Mouse (Mus musculus): ENCODE data around the gene Hist1h2an. TPM values are rescaled to one million over a fixed set of nuclear protein-coding genes. Genes with fewer than 3 reads are reported as not detected.
"Not testable (repeated sequence)": the region's sequence is repeated elsewhere in the genome, so short reads cannot be mapped to it uniquely, and the experiment has no call there.

Gene Hist1h2an
- 2.6 and 3.0 TPM in 2 replicates for polyA plus RNA-seq (2015; fragmentation: Nextera tagmentation; extraction: Ambion mirVana)

- H3K27ac ChIP-seq (replicated peaks) = peak within 1 kb of the TSS; percentile 88
- under 1% methylated on average over 41 of the region's 63 CpGs for WGBS
Observed at GRCm38 (mm10) chr13:21786899-21787629, at the start of gene Hist1h2an, which contains the start of gene Hist1h2bp. Gene Hist1h2an (minus strand): TSS chr13:21787218. Gene Hist1h2bp (plus strand): TSS chr13:21787461.

GRCm38 (mm10) chr13:21833461-21833860 lies 46.4 kb upstream of the Hist1h2an start, which contains the start of the genes Hist1h2ap and Hist1h2br:
Gene Hist1h2ap (minus strand): TSS chr13:21833507.
Gene Hist1h2br (plus strand): TSS chr13:21833743.
- H3K27ac ChIP-seq (replicated peaks); H3K9ac ChIP-seq (replicated peaks); H3K9me3 ChIP-seq; H3K36me3 ChIP-seq; H3K27me3 ChIP-seq; H3K4me1 ChIP-seq; H3K4me3 ChIP-seq; H3K4me2 ChIP-seq (replicated peaks): not testable (repeated sequence)
- WGBS = no CpG with 5 or more reads among the region's 24 CpGs
- peak; percentile 97 for ATAC-seq (replicated peaks)

More at GRCm38 (mm10) chr13:21786899-21787629, at the start of gene Hist1h2an, which contains the start of gene Hist1h2bp:
- Histone ChIP-seq H3K4me3 (peak within 1 kb of the TSS; percentile 42), H3K4me1 (peaks cover 42% of the 10 kb centered on the region), H3K4me2 (replicated peaks) (peak within 1 kb of the TSS; percentile 57), H3K9ac (replicated peaks) (peak within 1 kb of the TSS; percentile 49)
- H3K27me3 ChIP-seq, H3K9me3 ChIP-seq, H3K36me3 ChIP-seq: not testable (repeated sequence)
- ATAC-seq (replicated peaks) = peak; percentile 92

- peak within 1 kb of the TSS; percentile 39 for H3K4me2 ChIP-seq (replicated peaks)
- peak within 1 kb of the TSS; percentile 27 for H3K4me3 ChIP-seq
- not testable (repeated sequence) for H3K9me3 ChIP-seq; H3K27me3 ChIP-seq; H3K27ac ChIP-seq (replicated peaks); H3K9ac ChIP-seq (replicated peaks); H3K36me3 ChIP-seq; H3K4me1 ChIP-seq
- peak; percentile 87 for ATAC-seq (replicated peaks)
- WGBS = under 1% methylated on average over 30 of the region's 58 CpGs
Observed at GRCm38 (mm10) chr13:21831418-21832394, 44.7 kb upstream of the Hist1h2an start, which contains the start of gene Hist1h4n. Gene Hist1h4n (minus strand): TSS chr13:21832196.

GRCm38 (mm10) chr13:21830344-21830743 lies 43.3 kb upstream of the Hist1h2an start:
- Histone ChIP-seq H3K4me3 (no peak overlapping the region), H3K9ac (replicated peaks) (no peak overlapping the region), H3K9me3 (no peaks in the 10 kb centered on the region), H3K27ac (replicated peaks) (no peak overlapping the region), H3K27me3 (no peaks in the 10 kb centered on the region), H3K4me2 (replicated peaks) (no peak overlapping the region), H3K4me1 (no peaks in the 10 kb centered on the region), H3K36me3 (no peaks in the 10 kb centered on the region)
- WGBS = 83% methylated on average over 10 of the region's 10 CpGs
- ATAC-seq (replicated peaks) = no peak

GRCm38 (mm10) chr13:21828511-21828910 lies 41.5 kb upstream of the Hist1h2an start:
- Histone ChIP-seq H3K36me3 (no peaks in the 10 kb centered on the region), H3K9me3 (no peaks in the 10 kb centered on the region), H3K4me3 (no peak overlapping the region), H3K4me2 (replicated peaks) (no peak overlapping the region), H3K27me3 (no peaks in the 10 kb centered on the region), H3K27ac (replicated peaks) (no peak overlapping the region), H3K4me1 (no peaks in the 10 kb centered on the region), H3K9ac (replicated peaks) (no peak overlapping the region)
- WGBS = 80% methylated on average over 3 of the region's 3 CpGs
- ATAC-seq (replicated peaks) = no peak

GRCm38 (mm10) chr13:21820082-21820890 lies 33.3 kb upstream of the Hist1h2an start:
- not testable (repeated sequence) for H3K4me2 ChIP-seq (replicated peaks); H3K4me1 ChIP-seq; H3K9ac ChIP-seq (replicated peaks); H3K4me3 ChIP-seq; H3K27ac ChIP-seq (replicated peaks); H3K36me3 ChIP-seq; ATAC-seq (replicated peaks); H3K9me3 ChIP-seq; H3K27me3 ChIP-seq
- 55% methylated on average over 7 of the region's 16 CpGs for WGBS

- H3K4me2 ChIP-seq (replicated peaks) = peak overlapping the region; percentile 42
- not testable (repeated sequence) for H3K4me1 ChIP-seq; H3K9ac ChIP-seq (replicated peaks); H3K36me3 ChIP-seq; H3K9me3 ChIP-seq; H3K27me3 ChIP-seq
- peak overlapping the region; percentile 27 for H3K4me3 ChIP-seq
- H3K27ac ChIP-seq (replicated peaks) = 0 out of 2 replicates have a peak overlapping the region, but pooled peaks have one; percentile 34
- under 1% methylated on average over 14 of the region's 14 CpGs for WGBS
- ATAC-seq (replicated peaks) = peak; percentile 35
Observed at GRCm38 (mm10) chr13:21812092-21812491, 25.1 kb upstream of the Hist1h2an start.

- H3K4me1 ChIP-seq; H3K9me3 ChIP-seq; H3K9ac ChIP-seq (replicated peaks); H3K27me3 ChIP-seq; H3K36me3 ChIP-seq: not testable (repeated sequence)
- Histone ChIP-seq H3K27ac (replicated peaks) (0 out of 2 replicates have a peak within 1 kb of the TSS, but pooled peaks have one; percentile 34), H3K4me2 (replicated peaks) (peak within 1 kb of the TSS; percentile 42), H3K4me3 (peak within 1 kb of the TSS; percentile 27)
- peak; percentile 53 for ATAC-seq (replicated peaks)
- WGBS = no CpG with 5 or more reads among the region's 24 CpGs
Observed at GRCm38 (mm10) chr13:21811539-21811938, 24.5 kb upstream of the Hist1h2an start, which contains the start of gene Hist1h4m. Gene Hist1h4m (plus strand): TSS chr13:21811746.

- not testable (repeated sequence) for H3K27me3 ChIP-seq; H3K4me1 ChIP-seq; H3K9me3 ChIP-seq; H3K4me3 ChIP-seq; H3K36me3 ChIP-seq; H3K4me2 ChIP-seq (replicated peaks); H3K27ac ChIP-seq (replicated peaks); H3K9ac ChIP-seq (replicated peaks)
- WGBS = no CpG with 5 or more reads among the region's 8 CpGs
- peak; percentile 32 for ATAC-seq (replicated peaks)
Observed at GRCm38 (mm10) chr13:21811074-21811473, 24.1 kb upstream of the Hist1h2an start.

GRCm38 (mm10) chr13:21810073-21810472 lies 23.1 kb upstream of the Hist1h2an start, which contains the start of the genes Hist1h2bq and Hist1h2ao:
Gene Hist1h2bq (minus strand): TSS chr13:21810197.
Gene Hist1h2ao (plus strand): TSS chr13:21810465.
- not testable (repeated sequence) for H3K27me3 ChIP-seq; H3K4me3 ChIP-seq; H3K4me2 ChIP-seq (replicated peaks); H3K9me3 ChIP-seq; H3K36me3 ChIP-seq; H3K27ac ChIP-seq (replicated peaks); H3K9ac ChIP-seq (replicated peaks); H3K4me1 ChIP-seq
- ATAC-seq (replicated peaks) = peak; percentile 98
- WGBS = no CpG with 5 or more reads among the region's 23 CpGs

GRCm38 (mm10) chr13:21803058-21803457 lies 16.0 kb upstream of the Hist1h2an start:
- not testable (repeated sequence) for H3K27ac ChIP-seq (replicated peaks); H3K27me3 ChIP-seq; H3K36me3 ChIP-seq; H3K4me1 ChIP-seq; H3K4me3 ChIP-seq; H3K9ac ChIP-seq (replicated peaks); H3K9me3 ChIP-seq; H3K4me2 ChIP-seq (replicated peaks)
- no CpG with 5 or more reads among the region's 4 CpGs for WGBS
- peak; percentile 74 for ATAC-seq (replicated peaks)
